Mouse (Mus musculus) intestine, embryonic 14.5 days (tissue): ENCODE results near the gene Aacs. TPM values are rescaled to one million over a fixed set of nuclear protein-coding genes. Genes with fewer than 3 reads are reported as not detected.

Experiments
- ATAC-seq: fragments of 200-750 bp; cut with Nextera tagmentation; replicated peaks from 2 replicates; pipeline ENCODE4 v1.8.0; 2017; ENCODE audit warnings: low read depth, moderate number of reproducible peaks, moderate TSS enrichment, moderate library complexity; ENCODE audit not compliant: low FRiP score, low TSS enrichment
- DNase-seq: peaks from one replicate; pipeline ENCODE4 v3.0.0-alpha.2; 2018; ENCODE audit warnings: low spot score
- H3K27ac ChIP-seq: fragments of 300-500 bp; sonication (generic); 2 replicates; pipeline ENCODE4 v1.5.1; 2014; ENCODE audit warnings: low read depth, mild to moderate bottlenecking, control low read depth
- H3K27me3 ChIP-seq: fragments of 300-500 bp; sonication (generic); replicated peaks from 2 replicates; pipeline ENCODE4 v1.6.1; 2014; ENCODE audit warnings: low read length, control low read depth; ENCODE audit not compliant: control insufficient read depth, insufficient read depth
- H3K36me3 ChIP-seq: fragments of 300-500 bp; sonication (generic); 2 replicates; pipeline ENCODE4 v1.6.1; 2014; ENCODE audit warnings: low read length, control low read depth; ENCODE audit not compliant: control insufficient read depth, insufficient read depth
- H3K4me1 ChIP-seq: fragments of 300-500 bp; sonication (generic); replicated peaks from 2 replicates; pipeline ENCODE4 v1.6.1; 2014; ENCODE audit warnings: low read length, control low read depth, mixed read lengths; ENCODE audit not compliant: control insufficient read depth, insufficient read depth
- H3K4me2 ChIP-seq: fragments of 300-500 bp; sonication (generic); 2 replicates; pipeline ENCODE4 v1.6.1; 2014; ENCODE audit warnings: low read length
- H3K4me3 ChIP-seq: fragments of 300-500 bp; sonication (generic); 2 replicates; pipeline ENCODE4 v1.5.1; 2014; ENCODE audit warnings: low read depth, low read length, control low read depth, mixed read lengths
- H3K9ac ChIP-seq: fragments of 300-500 bp; sonication (generic); 2 replicates; pipeline ENCODE4 v1.6.1; 2014; ENCODE audit warnings: mild to moderate bottlenecking, low read length
- H3K9me3 ChIP-seq: fragments of 300-500 bp; sonication (generic); 2 replicates; pipeline ENCODE4 v1.6.1; 2016; ENCODE audit warnings: low read length, control low read depth; ENCODE audit not compliant: control insufficient read depth
- WGBS: fragments of 180-500 bp; shearing (Covaris S2); extraction: QIAGEN DNeasy Blood & Tissue Kit; methylation state at CpG from one replicate; pipeline ENCODE4 v1.1.7; 2014; 5-methylcytosine and 5-hydroxymethylcytosine counted together
- polyA plus RNA-seq: library from polyadenylated mRNA; unstranded; fragments of >200 nt; fragmentation: Nextera tagmentation; extraction: Ambion mirVana; gene quantifications from 2 replicates; pipeline ENCODE4 v1.2.1, GENCODE M21; 2014

The Aacs gene
- polyA plus RNA-seq, 1 experiment from 2014 or later, result 78.6 TPM

GRCm38 (mm10) chr5:125452573-125452972 is 23.0 kb upstream of the Aacs start:
- Histone ChIP-seq H3K4me2 (no peak overlapping the region), H3K9ac (no peak overlapping the region), H3K27me3 (no peaks in the 10 kb centered on the region), H3K36me3 (peaks cover 35% of the 10 kb centered on the region), H3K9me3 (no peaks in the 10 kb centered on the region), H3K4me1 (no peaks in the 10 kb centered on the region), H3K4me3 (no peak overlapping the region), H3K27ac (no peak overlapping the region)
- 84% methylated on average over 9 of the region's 9 CpGs for WGBS
- no peak for ATAC-seq
- DNase-seq, result no peak

- ATAC-seq (no peak), DNase-seq (no peak)
- H3K4me3 ChIP-seq, result no peak overlapping the region
- no peak overlapping the region for H3K9ac ChIP-seq
- H3K27me3 ChIP-seq, result no peaks in the 10 kb centered on the region
- 91% methylated on average over 6 of the region's 6 CpGs for WGBS
- no peaks in the 10 kb centered on the region for H3K4me1 ChIP-seq
- no peak overlapping the region for H3K27ac ChIP-seq
- H3K9me3 ChIP-seq, result no peaks in the 10 kb centered on the region
- no peak overlapping the region for H3K4me2 ChIP-seq
- H3K36me3 ChIP-seq, result peaks cover 37% of the 10 kb centered on the region
Observed at GRCm38 (mm10) chr5:125456100-125456499, 19.5 kb upstream of the Aacs start.

GRCm38 (mm10) chr5:125457538-125457937 is 18.1 kb upstream of the Aacs start:
- 88% methylated on average over 6 of the region's 6 CpGs for WGBS

DNA sequence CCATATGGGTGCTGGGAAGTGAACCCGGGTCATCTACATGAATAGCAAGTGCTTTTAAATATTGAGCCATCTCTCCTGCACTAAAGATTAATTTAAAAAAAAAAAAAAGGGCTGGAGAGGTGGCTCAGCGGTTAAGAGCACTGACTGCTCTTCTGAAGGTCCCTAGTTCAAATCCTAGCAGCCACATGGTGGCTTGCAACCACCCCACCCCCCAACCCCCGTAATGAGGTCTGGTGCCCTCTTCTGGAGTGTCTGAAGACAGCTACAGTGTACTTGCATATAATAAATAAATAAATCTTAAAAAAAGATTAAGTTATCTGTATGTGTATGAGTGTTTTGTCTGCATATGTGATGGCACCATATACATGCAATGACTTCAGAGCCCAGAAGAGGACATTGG is 15.0 kb upstream of the Aacs start:
- 77% methylated on average over 3 of the region's 3 CpGs for WGBS
- Histone ChIP-seq H3K4me2 (no peak overlapping the region), H3K9ac (no peak overlapping the region), H3K36me3 (peaks cover 8% of the 10 kb centered on the region; the same call in 1 of the 2 replicates), H3K4me1 (no peaks in the 10 kb centered on the region), H3K4me3 (no peak overlapping the region), H3K27me3 (no peaks in the 10 kb centered on the region), H3K27ac (no peak overlapping the region), H3K9me3 (no peaks in the 10 kb centered on the region)
- no peak for ATAC-seq
- no peak for DNase-seq

More at GRCm38 (mm10) chr5:125457538-125457937, 18.1 kb upstream of the Aacs start:
- Histone ChIP-seq H3K4me1 (no peaks in the 10 kb centered on the region), H3K27ac (no peak overlapping the region), H3K27me3 (no peaks in the 10 kb centered on the region), H3K4me3 (no peak overlapping the region), H3K9me3 (no peaks in the 10 kb centered on the region), H3K36me3 (peaks cover 26% of the 10 kb centered on the region), H3K9ac (no peak overlapping the region), H3K4me2 (no peak overlapping the region)
- DNase-seq (no peak), ATAC-seq (no peak)

GRCm38 (mm10) chr5:125461868-125462445 is 13.7 kb upstream of the Aacs start:
- Histone ChIP-seq H3K9me3 (no peaks in the 10 kb centered on the region), H3K4me3 (no peak overlapping the region), H3K4me1 (no peaks in the 10 kb centered on the region), H3K27me3 (no peaks in the 10 kb centered on the region), H3K9ac (no peak overlapping the region), H3K27ac (no peak overlapping the region), H3K36me3 (0 out of 2 replicates have a peak, but pooled peaks cover 2% of the 10 kb centered on the region), H3K4me2 (no peak overlapping the region)
- DNase-seq, result no peak
- no peak for ATAC-seq
- 50% methylated on average over 10 of the region's 10 CpGs for WGBS

DNA sequence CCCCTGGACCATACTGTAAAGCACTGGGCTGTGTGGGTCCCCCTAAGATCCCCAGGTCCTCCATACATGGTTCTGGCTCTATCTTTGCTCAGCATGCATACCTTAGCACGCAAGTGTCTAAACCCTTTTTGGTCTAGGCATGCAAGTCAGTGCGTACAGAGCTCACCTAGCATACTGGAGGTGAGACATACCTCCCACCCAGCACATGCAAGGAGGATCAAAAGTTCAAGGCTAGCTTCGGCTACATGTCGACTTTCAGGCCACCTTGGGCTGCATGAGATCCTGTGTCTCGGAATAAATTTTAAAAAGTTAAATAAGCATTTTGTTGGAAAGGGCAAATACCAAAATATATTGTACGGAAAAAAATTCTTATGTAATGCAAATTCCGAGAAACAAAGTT is 10.4 kb upstream of the Aacs start:
- Histone ChIP-seq H3K4me1 (no peaks in the 10 kb centered on the region), H3K4me3 (peak overlapping the region; percentile 36; the same call in 1 of the 2 replicates), H3K27ac (no peak overlapping the region), H3K4me2 (peak overlapping the region; percentile 54), H3K36me3 (no peaks in the 10 kb centered on the region), H3K27me3 (no peaks in the 10 kb centered on the region), H3K9me3 (no peaks in the 10 kb centered on the region), H3K9ac (no peak overlapping the region)
- peak; percentile 58 for ATAC-seq
- 37% methylated on average over 7 of the region's 7 CpGs for WGBS
- peak; percentile 58 for DNase-seq

DNA sequence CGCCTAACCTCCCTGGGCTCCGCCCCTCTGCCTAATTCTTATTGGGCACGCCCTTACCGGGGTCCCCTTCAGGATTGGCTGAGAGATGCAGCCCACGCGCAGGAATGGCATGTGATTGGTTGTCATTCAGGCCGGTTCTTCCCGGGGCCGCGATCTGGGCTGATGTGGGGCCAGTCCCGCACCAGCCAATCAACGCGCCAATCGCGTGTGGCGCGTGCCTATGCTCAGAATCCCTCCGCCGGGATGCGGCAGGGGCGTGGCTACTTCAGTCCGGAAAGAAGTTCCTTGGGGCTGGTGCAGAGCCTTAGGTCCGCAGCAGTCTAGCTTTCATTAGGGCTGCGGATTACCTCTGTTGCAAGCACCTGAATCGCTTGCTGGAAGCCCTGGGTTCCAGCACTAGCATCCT is 9.9 kb upstream of the Aacs start:
- under 1% methylated on average over 25 of the region's 25 CpGs for WGBS
- Histone ChIP-seq H3K36me3 (no peaks in the 10 kb centered on the region), H3K9me3 (no peaks in the 10 kb centered on the region), H3K4me3 (peak overlapping the region; percentile 36), H3K27ac (no peak overlapping the region), H3K4me1 (no peaks in the 10 kb centered on the region), H3K9ac (peak overlapping the region; percentile 32; the same call in 1 of the 2 replicates), H3K4me2 (peak overlapping the region; percentile 54), H3K27me3 (no peaks in the 10 kb centered on the region)
- DNase-seq (peak; percentile 92), ATAC-seq (peak; percentile 100)

- Histone ChIP-seq H3K36me3 (no peaks in the 10 kb centered on the region), H3K9ac (no peak overlapping the region), H3K27me3 (no peaks in the 10 kb centered on the region), H3K4me2 (no peak overlapping the region), H3K9me3 (no peaks in the 10 kb centered on the region), H3K27ac (no peak overlapping the region), H3K4me3 (no peak overlapping the region; the same call in 1 of the 2 replicates), H3K4me1 (no peaks in the 10 kb centered on the region)
- WGBS, result 83% methylated on average over 5 of the region's 5 CpGs
- ATAC-seq, result no peak
- no peak for DNase-seq
Observed at GRCm38 (mm10) chr5:125466483-125466882, 9.1 kb upstream of the Aacs start.

- no peak for ATAC-seq
- no peak overlapping the region for H3K4me3 ChIP-seq
- no peaks in the 10 kb centered on the region for H3K27me3 ChIP-seq
- DNase-seq, result no peak
- H3K4me1 ChIP-seq, result no peaks in the 10 kb centered on the region
- H3K27ac ChIP-seq, result no peak overlapping the region
- 87% methylated on average over 14 of the region's 14 CpGs for WGBS
- H3K9me3 ChIP-seq, result no peaks in the 10 kb centered on the region
- H3K4me2 ChIP-seq, result no peak overlapping the region
- no peak overlapping the region for H3K9ac ChIP-seq
- H3K36me3 ChIP-seq, result no peaks in the 10 kb centered on the region
Observed at GRCm38 (mm10) chr5:125467261-125467660, 8.4 kb upstream of the Aacs start.
